Mouse (Mus musculus) hindbrain, embryonic 12.5 days (tissue): ENCODE measurements around the gene Abce1. TPM values are rescaled to one million over a fixed set of nuclear protein-coding genes. Genes with fewer than 3 reads are reported as not detected.

Experiments
- ATAC-seq: fragments of 200-750 bp; cut with Nextera tagmentation; 2 replicates; pipeline ENCODE4 v1.8.0; 2017; ENCODE audit warnings: moderate TSS enrichment; ENCODE audit not compliant: low FRiP score
- H3K27ac ChIP-seq: fragments of 300-500 bp; sonication (generic); 2 replicates; pipeline ENCODE4 v1.5.1; 2016; ENCODE audit warnings: mild to moderate bottlenecking
- H3K27me3 ChIP-seq: fragments of 300-500 bp; sonication (generic); 2 replicates; pipeline ENCODE4 v1.6.1; 2016; ENCODE audit warnings: mild to moderate bottlenecking
- H3K36me3 ChIP-seq: fragments of 300-500 bp; sonication (generic); 2 replicates; pipeline ENCODE4 v1.6.1; 2016; ENCODE audit warnings: mild to moderate bottlenecking
- H3K4me1 ChIP-seq: fragments of 300-500 bp; sonication (generic); 2 replicates; pipeline ENCODE4 v1.6.1; 2016
- H3K4me2 ChIP-seq: fragments of 300-500 bp; sonication (generic); replicated peaks from 2 replicates; pipeline ENCODE4 v1.6.1; 2016; ENCODE audit warnings: mild to moderate bottlenecking
- H3K4me3 ChIP-seq: fragments of 300-500 bp; sonication (generic); 2 replicates; pipeline ENCODE4 v1.5.1; 2016; ENCODE audit warnings: mild to moderate bottlenecking
- H3K9ac ChIP-seq: fragments of 300-500 bp; sonication (generic); 2 replicates; pipeline ENCODE4 v1.6.1; 2016; ENCODE audit warnings: mild to moderate bottlenecking, moderate library complexity
- H3K9me3 ChIP-seq: fragments of 300-500 bp; sonication (generic); replicated peaks from 2 replicates; pipeline ENCODE4 v1.6.1; 2016; ENCODE audit warnings: mild to moderate bottlenecking
- WGBS: fragments of 180-500 bp; shearing (Covaris S2); methylation state at CpG from one replicate; pipeline ENCODE4 v1.1.7; 2016; 5-methylcytosine and 5-hydroxymethylcytosine counted together
- polyA plus RNA-seq: library from polyadenylated mRNA; unstranded; fragments of >200 nt; fragmentation: Nextera tagmentation; extraction: Ambion mirVana; gene quantifications from 2 replicates; pipeline ENCODE4 v1.2.1, GENCODE M21; 2016

Abce1 gene
- polyA plus RNA-seq, 1 experiment from 2014 or later: 102 TPM

- WGBS: under 1% methylated on average over 74 of the region's 77 CpGs
- Histone ChIP-seq H3K4me3 (peak overlapping the region; percentile 94), H3K27me3 (no peaks in the 10 kb centered on the region), H3K9ac (peak overlapping the region; percentile 92), H3K27ac (peak overlapping the region; percentile 96), H3K4me2 (peak overlapping the region; percentile 73), H3K4me1 (peaks cover 22% of the 10 kb centered on the region), H3K36me3 (no peaks in the 10 kb centered on the region), H3K9me3 (no peaks in the 10 kb centered on the region)
- ATAC-seq: peak; percentile 99
These were observed 72.6 kb downstream of the Abce1 start for GRCm38 (mm10) chr8:79638707-79639549.

DNA sequence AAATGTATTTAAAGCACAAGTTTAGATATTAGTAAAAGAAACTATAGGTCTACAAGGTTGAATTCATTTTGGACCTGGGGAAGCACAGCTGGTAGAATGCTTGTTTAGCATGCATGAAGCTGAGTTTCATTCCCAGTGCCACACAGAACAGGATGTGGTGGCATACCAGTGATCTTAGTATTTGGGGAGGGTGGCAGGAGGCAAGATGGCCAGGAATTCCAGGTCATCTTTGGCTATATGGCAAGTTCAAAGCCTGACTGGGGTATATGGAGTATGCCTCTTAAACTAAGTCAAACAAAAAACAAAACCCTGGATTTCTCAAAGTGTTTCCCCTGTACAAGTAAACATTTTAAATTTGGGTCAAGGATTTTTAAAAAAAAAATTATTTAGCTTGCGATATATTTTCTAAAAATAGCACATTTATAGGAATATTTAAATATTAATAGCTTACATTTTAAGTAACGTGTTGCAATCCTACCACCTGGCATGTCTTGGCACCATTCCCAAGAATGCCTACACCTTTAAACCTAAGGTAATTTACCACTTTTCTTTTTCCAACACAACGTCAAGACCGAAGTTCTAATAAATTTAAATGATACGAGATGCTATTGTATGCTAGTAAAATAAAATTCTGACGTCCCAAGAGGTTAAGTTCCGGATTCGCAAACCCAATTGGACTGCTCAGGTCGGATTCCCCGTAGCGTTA lies 73.4 kb downstream of the Abce1 start:
- peaks cover 22% of the 10 kb centered on the region for H3K4me1 ChIP-seq
- H3K4me2 ChIP-seq: peak overlapping the region; percentile 73
- no peak for ATAC-seq
- no peaks in the 10 kb centered on the region for H3K36me3 ChIP-seq
- peak overlapping the region; percentile 96 for H3K27ac ChIP-seq
- H3K9ac ChIP-seq: peak overlapping the region; percentile 79; the same call in 1 of the 2 replicates
- H3K9me3 ChIP-seq: no peaks in the 10 kb centered on the region
- peak overlapping the region; percentile 94 for H3K4me3 ChIP-seq
- 13% methylated on average over 11 of the region's 11 CpGs for WGBS
- H3K27me3 ChIP-seq: no peaks in the 10 kb centered on the region

- H3K27me3 ChIP-seq: no peaks in the 10 kb centered on the region
- WGBS: 92% methylated on average over 3 of the region's 3 CpGs
- no peak for ATAC-seq
- no peak overlapping the region for H3K4me3 ChIP-seq
- no peaks in the 10 kb centered on the region for H3K36me3 ChIP-seq
- no peak overlapping the region for H3K4me2 ChIP-seq
- H3K27ac ChIP-seq: no peak overlapping the region
- peaks cover 17% of the 10 kb centered on the region for H3K4me1 ChIP-seq
- no peaks in the 10 kb centered on the region for H3K9me3 ChIP-seq
- H3K9ac ChIP-seq: no peak overlapping the region
These were observed 74.3 kb downstream of the Abce1 start for GRCm38 (mm10) chr8:79637237-79637636.

DNA sequence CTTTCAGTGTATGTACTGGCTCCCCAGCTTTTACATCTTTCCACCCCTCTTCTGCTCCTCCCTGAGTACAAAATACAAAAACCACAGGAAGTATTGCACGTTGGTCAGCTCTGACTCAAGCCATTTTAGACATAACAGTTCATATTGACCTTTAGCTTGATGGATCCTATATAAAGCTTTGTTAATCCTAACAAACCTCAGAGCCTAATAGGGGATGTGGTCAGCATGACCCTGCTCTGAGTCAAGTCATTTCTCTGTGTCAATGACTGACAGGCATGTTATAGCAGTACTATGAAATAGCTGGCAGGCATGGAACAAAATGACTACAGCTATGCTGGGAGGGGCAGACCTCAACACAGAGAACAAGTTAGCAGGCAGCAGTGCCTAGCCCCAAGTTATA lies 75.4 kb downstream of the Abce1 start:
- 85% methylated on average over 1 of the region's 1 CpGs for WGBS
- no peak overlapping the region for H3K27ac ChIP-seq
- H3K9me3 ChIP-seq: no peaks in the 10 kb centered on the region
- H3K4me2 ChIP-seq: no peak overlapping the region
- peaks cover 7% of the 10 kb centered on the region for H3K4me1 ChIP-seq
- no peaks in the 10 kb centered on the region for H3K36me3 ChIP-seq
- ATAC-seq: no peak
- H3K4me3 ChIP-seq: no peak overlapping the region
- no peak overlapping the region for H3K9ac ChIP-seq
- H3K27me3 ChIP-seq: no peaks in the 10 kb centered on the region

DNA sequence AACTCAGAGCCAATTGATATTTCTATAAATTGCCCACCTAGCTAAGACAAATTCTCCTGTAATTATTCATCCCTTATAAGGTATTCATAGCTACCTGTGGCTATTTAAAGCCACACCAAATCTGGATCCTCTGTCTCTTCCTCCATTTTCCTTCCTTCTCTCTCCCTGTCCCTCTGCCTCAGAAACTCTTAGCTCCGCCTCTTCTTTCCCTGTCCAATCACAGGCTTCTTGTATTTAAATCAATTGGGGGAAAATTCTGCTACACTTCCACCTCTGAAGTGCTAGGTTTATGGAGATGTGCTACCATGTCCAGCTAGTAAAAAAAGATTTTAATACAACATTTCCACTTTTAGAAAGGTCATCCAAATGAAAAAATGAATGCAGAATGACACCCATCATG lies 76.0 kb downstream of the Abce1 start:
- ATAC-seq: no peak

More for the DNA sequence above, 76.0 kb downstream of the Abce1 start:
- 93% methylated on average over 1 of the region's 1 CpGs for WGBS
- H3K9ac ChIP-seq: no peak overlapping the region
- no peaks in the 10 kb centered on the region for H3K27me3 ChIP-seq
- H3K36me3 ChIP-seq: no peaks in the 10 kb centered on the region
- no peaks in the 10 kb centered on the region for H3K9me3 ChIP-seq
- no peak overlapping the region for H3K4me3 ChIP-seq
- no peak overlapping the region for H3K4me2 ChIP-seq
- no peak overlapping the region for H3K27ac ChIP-seq
- H3K4me1 ChIP-seq: peaks cover under 1% of the 10 kb centered on the region; the same call in 1 of the 2 replicates

Other genes with a start within 250 kb of the Abce1 start
- gene Otud4, start 72.1 kb downstream of the Abce1 start, polyA plus RNA-seq: 18.4 and 19.3 TPM in 2 replicates
- 40.8 and 41.7 TPM in 2 replicates for gene Anapc10, start 80 bp upstream of the Abce1 start, polyA plus RNA-seq